Mouse (Mus musculus) bone marrow, adult 2 months (tissue): ENCODE data around the gene Igfbp7.

Experiments
- CTCF ChIP-seq: fragments of 200-500 bp; IDR thresholded peaks from 2 replicates; pipeline ENCODE4 v1.5.1; 2011; ENCODE audit warnings: low read length, control low read depth; ENCODE audit not compliant: control insufficient read depth, insufficient read depth
- POLR2A ChIP-seq: fragments of 200-500 bp; IDR thresholded peaks from 2 replicates; pipeline ENCODE4 v1.6.1; 2011; ENCODE audit warnings: low read depth, mild to moderate bottlenecking, control low read depth, low read length, borderline replicate concordance; ENCODE audit not compliant: control insufficient read depth

GRCm38 (mm10) chr5:77408530-77408929 is 689 bp upstream of the Igfbp7 start:
- TF ChIP-seq CTCF (no peak), POLR2A (no peak)
